Mouse (Mus musculus): ENCODE results near the gene Imp3.

GRCm38 (mm10) chr9:56981502-56981901 is 44.2 kb downstream of the Imp3 start:
- no peak for TF ChIP-seq CTCF (IDR thresholded peaks at IDR 0.05; ENCODE audit: control insufficient read depth, insufficient read depth, low read length)
- no peak for TF ChIP-seq POLR2A (IDR thresholded peaks at IDR 0.05; ENCODE audit: borderline replicate concordance, control insufficient read depth, low read depth, low read length)

Data from bone marrow, adult 2 months (tissue).